Mouse (Mus musculus): ENCODE data around the gene Ldha.
"Not testable (repeated sequence)": the region's sequence is repeated elsewhere in the genome, so short reads cannot be mapped to it uniquely, and the experiment has no call there.

Gene Ldha

GRCm38 (mm10) chr7:46880992-46881391 lies 39.7 kb downstream of the Ldha start:
- no peak for DNase-seq (ENCODE audit: low read depth, low spot score)

GRCm38 (mm10) chr7:46881941-46882340 lies 40.7 kb downstream of the Ldha start:
- not testable (repeated sequence) for DNase-seq (ENCODE audit: low read depth, low spot score)

- no peak for DNase-seq (ENCODE audit: low read depth, low spot score)
Observed at GRCm38 (mm10) chr7:46883304-46883703, 42.0 kb downstream of the Ldha start.

GRCm38 (mm10) chr7:46895511-46895910 lies 54.2 kb downstream of the Ldha start:
- no peak for DNase-seq (ENCODE audit: low read depth, low spot score)

GRCm38 (mm10) chr7:46899343-46899742 lies 58.1 kb downstream of the Ldha start:
- no peak for DNase-seq (ENCODE audit: low read depth, low spot score)
